Comparison of ENCODE assay signal across 8 mouse cellular contexts in genomic region chr19:6126789-6127580, GRCm38 (mm10). TPM values are rescaled to one million over a fixed set of nuclear protein-coding genes. Genes with fewer than 3 reads are reported as not detected.
DNase-seq lines count a peak whose midpoint lies in the region; ATAC-seq and TF ChIP-seq lines count a peak whose summit lies in the region.

No protein-coding gene starts in this region.

- TF ChIP-seq CTCF in cerebellum, adult 2 months (IDR thresholded peaks at IDR 0.05; ENCODE audit: borderline replicate concordance, insufficient read depth, low read depth, low read length), result no peak
- no peak for TF ChIP-seq CTCF in spleen, adult 2 months (IDR thresholded peaks at IDR 0.05; ENCODE audit: extremely low read depth, insufficient read depth, insufficient read length, insufficient replicate concordance)
- no peak for TF ChIP-seq CTCF in stomach, postnatal 0 days (IDR thresholded peaks at IDR 0.05; ENCODE audit: low read depth)

- H3K27ac ChIP-seq in cerebellum, adult 2 months (ENCODE audit: insufficient read depth, low read length), result 0 out of 2 replicates have a peak overlapping the region, but pooled peaks have one; percentile 17
- peak overlapping the region; percentile 94 for H3K27ac ChIP-seq in spleen, adult 2 months (ENCODE audit: insufficient read depth, low read length)
- H3K27ac ChIP-seq in liver, embryonic 11.5 days (ENCODE audit: low read depth, low read length), result peak overlapping the region; percentile 86; the same call in 1 of the 2 replicates
- H3K27ac ChIP-seq in stomach, postnatal 0 days (replicated peaks), result peak overlapping the region; percentile 94; the same call in 1 of the 2 replicates

- peak overlapping the region; percentile 62 for H3K4me3 ChIP-seq in cerebellum, adult 2 months (replicated peaks; ENCODE audit: insufficient read depth, low read depth, low read length)
- H3K4me3 ChIP-seq in spleen, adult 2 months (ENCODE audit: extremely low read depth, insufficient read depth, insufficient read length), result peak overlapping the region; percentile 39; the same call in 1 of the 2 replicates
- H3K4me3 ChIP-seq in liver, embryonic 11.5 days (ENCODE audit: low read depth, low read length), result peak overlapping the region; percentile 56
- peak overlapping the region; percentile 45 for H3K4me3 ChIP-seq in stomach, postnatal 0 days (ENCODE audit: low read depth, low read length)

- no peak for DNase-seq in cerebellum, adult 2 months
- no peak for DNase-seq in cerebellum, postnatal 36 days
- DNase-seq in spleen, adult 2 months (ENCODE audit: low read depth in 1 of 2, low spot score in 2 of 2), result no peak
- DNase-seq in spleen, adult 18-20 months, result no peak
- DNase-seq in liver, embryonic 11.5 days (ENCODE audit: low spot score), result no peak
- no peak for DNase-seq in stomach, postnatal 0 days (ENCODE audit: low spot score)
- DNase-seq in gastrocnemius, postnatal 10 days, result no peak
- DNase-seq in thymus, postnatal 10 days (ENCODE audit: low spot score in 2 of 2), result no peak

- H3K9ac ChIP-seq in liver, embryonic 11.5 days (ENCODE audit: low read depth, low read length), result peak overlapping the region; percentile 71
- no peak overlapping the region for H3K9ac ChIP-seq in stomach, postnatal 0 days (ENCODE audit: low read length)

- H3K36me3 ChIP-seq in spleen, adult 2 months (ENCODE audit: control insufficient read depth, insufficient read depth, low read length), result no peaks in the 10 kb centered on the region
- peaks cover 4% of the 10 kb centered on the region; the same call in 1 of the 2 replicates for H3K36me3 ChIP-seq in liver, embryonic 11.5 days (ENCODE audit: control insufficient read depth, insufficient read depth, low read length)
- no peaks in the 10 kb centered on the region for H3K36me3 ChIP-seq in stomach, postnatal 0 days (ENCODE audit: control insufficient read depth, insufficient read depth, low read length)

- no peaks in the 10 kb centered on the region; the same call in 1 of the 2 replicates for H3K4me1 ChIP-seq in cerebellum, adult 2 months (ENCODE audit: control insufficient read depth, insufficient read depth, low read length)
- H3K4me1 ChIP-seq in spleen, adult 2 months (ENCODE audit: control insufficient read depth, insufficient read depth, insufficient read length), result no peaks in the 10 kb centered on the region
- H3K4me1 ChIP-seq in liver, embryonic 11.5 days (replicated peaks; ENCODE audit: control insufficient read depth, insufficient read depth, low read length), result peaks cover 9% of the 10 kb centered on the region
- H3K4me1 ChIP-seq in stomach, postnatal 0 days (replicated peaks; ENCODE audit: control insufficient read depth, insufficient read depth), result no peaks in the 10 kb centered on the region

- no peaks in the 10 kb centered on the region for H3K27me3 ChIP-seq in cerebellum, adult 2 months (ENCODE audit: control insufficient read depth, insufficient read depth, low read length)
- no peaks in the 10 kb centered on the region for H3K27me3 ChIP-seq in spleen, adult 2 months (ENCODE audit: control insufficient read depth, insufficient read depth, low read length)
- H3K27me3 ChIP-seq in liver, embryonic 11.5 days (replicated peaks; ENCODE audit: control insufficient read depth, insufficient read depth, low read length), result no peaks in the 10 kb centered on the region
- H3K27me3 ChIP-seq in stomach, postnatal 0 days (ENCODE audit: control insufficient read depth, insufficient read depth, low read length), result no peaks in the 10 kb centered on the region

- TF ChIP-seq EP300 in stomach, postnatal 0 days (optimal IDR thresholded peaks at IDR 0.05), result no peak

- WGBS in cerebellum, adult 2 months, result 69% methylated on average over 10 of the region's 10 CpGs
- 63% methylated on average over 10 of the region's 10 CpGs for WGBS in spleen, adult 2 months
- WGBS in liver, embryonic 11.5 days, result 69% methylated on average over 10 of the region's 10 CpGs
- 57% methylated on average over 10 of the region's 10 CpGs for WGBS in stomach, postnatal 0 days

- H3K4me2 ChIP-seq in liver, embryonic 11.5 days, result peak overlapping the region; percentile 66
- peak overlapping the region; percentile 59 for H3K4me2 ChIP-seq in stomach, postnatal 0 days (replicated peaks; ENCODE audit: low read depth)

- no peaks in the 10 kb centered on the region; the same call in 1 of the 2 replicates for H3K9me3 ChIP-seq in liver, embryonic 11.5 days (ENCODE audit: control insufficient read depth, low read length)
- no peaks in the 10 kb centered on the region for H3K9me3 ChIP-seq in stomach, postnatal 0 days (ENCODE audit: control insufficient read depth, low read length)

- ATAC-seq in liver, embryonic 11.5 days (replicated peaks; ENCODE audit: low FRiP score), result no peak
- ATAC-seq in stomach, postnatal 0 days (ENCODE audit: low FRiP score, low TSS enrichment), result no peak

- TF ChIP-seq POLR2A in cerebellum, adult 2 months (IDR thresholded peaks at IDR 0.05; ENCODE audit: borderline replicate concordance, insufficient read depth, low read length), result no peak
- no peak for TF ChIP-seq POLR2A in spleen, adult 2 months (IDR thresholded peaks at IDR 0.05; ENCODE audit: low read depth, low read length)

RNA-seq across cellular contexts. Expression of gene Snx15, which starts 1.1 kb away (rescaled TPM):
- 66.7 and 67.9 TPM in 2 replicates for polyA plus RNA-seq in cerebellum, adult 2 months (2012; rRNA removed)
- 42.7 and 50.9 TPM in 2 replicates for polyA plus RNA-seq in spleen, adult 2 months (2012; rRNA removed)
- 34.6 and 35.1 TPM in 2 replicates for polyA plus RNA-seq in liver, embryonic 11.5 days (2014; fragmentation: Nextera tagmentation; extraction: Ambion mirVana)
- 24.7 and 25.0 TPM in 2 replicates for polyA plus RNA-seq in stomach, postnatal 0 days (2015; fragmentation: Nextera tagmentation; extraction: Ambion mirVana)
- 10 to 100 TPM; 12.0 to 14.6 TPM for total RNA-seq in gastrocnemius, postnatal 10 days (2021)

RNA-seq across cellular contexts. Expression of gene Sac3d1, which starts 8.5 kb away (rescaled TPM):
- 33.8 and 35.9 TPM in 2 replicates for polyA plus RNA-seq in cerebellum, adult 2 months (2012; rRNA removed)
- 30.4 and 46.7 TPM in 2 replicates for polyA plus RNA-seq in spleen, adult 2 months (2012; rRNA removed)
- 56.1 and 60.8 TPM in 2 replicates for polyA plus RNA-seq in liver, embryonic 11.5 days (2014; fragmentation: Nextera tagmentation; extraction: Ambion mirVana)
- polyA plus RNA-seq in stomach, postnatal 0 days (2015; fragmentation: Nextera tagmentation; extraction: Ambion mirVana), result 26.8 and 29.4 TPM in 2 replicates
- total RNA-seq in gastrocnemius, postnatal 10 days (2021), result 10 to 100 TPM; 12.4 to 13.9 TPM

RNA-seq across cellular contexts. Expression of gene Batf2, which starts 13.8 kb away (rescaled TPM):
- polyA plus RNA-seq in cerebellum, adult 2 months (2012; rRNA removed), result 0.29 and 0.54 TPM in 2 replicates
- 8.0 and 10.8 TPM in 2 replicates for polyA plus RNA-seq in spleen, adult 2 months (2012; rRNA removed)
- polyA plus RNA-seq in liver, embryonic 11.5 days (2014; fragmentation: Nextera tagmentation; extraction: Ambion mirVana), result 0.15 TPM in 1 of 2 replicates, not detected in the other
- 0.49 and 0.52 TPM in 2 replicates for polyA plus RNA-seq in stomach, postnatal 0 days (2015; fragmentation: Nextera tagmentation; extraction: Ambion mirVana)
- under 1 TPM; 0.23 to 0.41 TPM for total RNA-seq in gastrocnemius, postnatal 10 days (2021)

RNA-seq across cellular contexts. Expression of gene Arl2, which starts 14.4 kb away (rescaled TPM):
- polyA plus RNA-seq in cerebellum, adult 2 months (2012; rRNA removed), result 174 and 188 TPM in 2 replicates
- 51.8 and 64.8 TPM in 2 replicates for polyA plus RNA-seq in spleen, adult 2 months (2012; rRNA removed)
- polyA plus RNA-seq in liver, embryonic 11.5 days (2014; fragmentation: Nextera tagmentation; extraction: Ambion mirVana), result 70.6 and 73.4 TPM in 2 replicates
- 74.0 and 77.2 TPM in 2 replicates for polyA plus RNA-seq in stomach, postnatal 0 days (2015; fragmentation: Nextera tagmentation; extraction: Ambion mirVana)
- 10 to 100 TPM; 56.4 to 65.4 TPM for total RNA-seq in gastrocnemius, postnatal 10 days (2021)

RNA-seq across cellular contexts. Expression of gene Naaladl1, which starts 21.4 kb away (rescaled TPM):
- polyA plus RNA-seq in cerebellum, adult 2 months (2012; rRNA removed), result 0.05 and 0.24 TPM in 2 replicates
- polyA plus RNA-seq in spleen, adult 2 months (2012; rRNA removed), result 0.49 and 0.60 TPM in 2 replicates
- polyA plus RNA-seq in liver, embryonic 11.5 days (2014; fragmentation: Nextera tagmentation; extraction: Ambion mirVana), result 2.0 and 2.4 TPM in 2 replicates
- polyA plus RNA-seq in stomach, postnatal 0 days (2015; fragmentation: Nextera tagmentation; extraction: Ambion mirVana), result 0.05 and 0.07 TPM in 2 replicates
- under 1 TPM in 1 of 2 experiments, not detected in 1; 0.09 TPM for total RNA-seq in gastrocnemius, postnatal 10 days (2021)

Comparison
In these comparisons a context has a peak if more than half of its experiments do, and no peak if none do; other contexts are left out.
1. H3K27ac ChIP-seq: peak in every context shown above with its lines; median percentile 94 in spleen, adult 2 months; 94 in stomach, postnatal 0 days; 86 in liver, embryonic 11.5 days; 17 in cerebellum, adult 2 months.